Mouse (Mus musculus): ENCODE measurements at regions not wholly inside any gene's neighbourhood (a gene's known extent, or its start where the extent isn't known, plus 50 kb on each side); places are given as distances from the start of the nearest gene placed in this dataset.

- DNase-seq (ENCODE audit: extremely low spot score, low spot score): no peak
These were observed 87.6 kb upstream of the Mrps6 start for GRCm38 (mm10) chr16:91970461-91970860.

- no peak for DNase-seq (ENCODE audit: extremely low spot score, low spot score)
These were observed 84.9 kb upstream of the Mrps6 start for GRCm38 (mm10) chr16:91973183-91973582.

- DNase-seq (ENCODE audit: extremely low spot score, low spot score): no peak
These were observed 81.8 kb upstream of the Mrps6 start for GRCm38 (mm10) chr16:91976194-91976805.

- no peak for DNase-seq (ENCODE audit: extremely low spot score, low spot score)
These were observed 79.6 kb upstream of the Mrps6 start for GRCm38 (mm10) chr16:91978423-91978822.

- no peak for DNase-seq (ENCODE audit: extremely low spot score, low spot score)
These were observed 79.2 kb upstream of the Mrps6 start for GRCm38 (mm10) chr16:91978846-91979245.

- DNase-seq (ENCODE audit: extremely low spot score, low spot score): no peak
These were observed 77.6 kb upstream of the Mrps6 start for GRCm38 (mm10) chr16:91980482-91980881.

- no peak for DNase-seq (ENCODE audit: extremely low spot score, low spot score)
These were observed 72.9 kb upstream of the Mrps6 start for GRCm38 (mm10) chr16:91985211-91985610.

GRCm38 (mm10) chr16:91989332-91989731, 68.7 kb upstream of the Mrps6 start:
- no peak for DNase-seq (ENCODE audit: extremely low spot score, low spot score)

GRCm38 (mm10) chr16:91995459-91996190, 62.4 kb upstream of the Mrps6 start:
- DNase-seq (ENCODE audit: extremely low spot score, low spot score): peak; percentile 50

- DNase-seq (ENCODE audit: extremely low spot score, low spot score): no peak
These were observed 50.7 kb upstream of the Mrps6 start for GRCm38 (mm10) chr16:92007351-92007750.
